Mouse (Mus musculus): ENCODE measurements around the gene Ccdc138. TPM values are rescaled to one million over a fixed set of nuclear protein-coding genes. Genes with fewer than 3 reads are reported as not detected.
"Not testable (repeated sequence)": the region's sequence is repeated elsewhere in the genome, so short reads cannot be mapped to it uniquely, and the experiment has no call there.

Ccdc138 gene
- polyA plus RNA-seq, 1 experiment from 2014 or later, result 13.1 TPM

- H3K9me3 ChIP-seq (ENCODE audit: control insufficient read depth, low read length), result no peaks in the 10 kb centered on the region
- DNase-seq (ENCODE audit: low spot score, missing footprints) (no peak), ATAC-seq (ENCODE audit: low FRiP score) (no peak)
- peaks cover 16% of the 10 kb centered on the region for H3K36me3 ChIP-seq (ENCODE audit: control insufficient read depth, insufficient read depth, low read length)
- WGBS, result 84% methylated on average over 2 of the region's 2 CpGs
- H3K4me3 ChIP-seq (ENCODE audit: low read depth, low read length), result no peak overlapping the region
- H3K27ac ChIP-seq (ENCODE audit: low read depth, low read length), result no peak overlapping the region
- no peak overlapping the region for H3K9ac ChIP-seq (ENCODE audit: low read length)
- H3K4me1 ChIP-seq (ENCODE audit: control insufficient read depth, insufficient read depth, low read length), result peaks cover 4% of the 10 kb centered on the region; the same call in 1 of the 2 replicates
- H3K4me2 ChIP-seq, result no peak overlapping the region
- H3K27me3 ChIP-seq (ENCODE audit: control insufficient read depth, insufficient read depth, low read length), result no peaks in the 10 kb centered on the region
Observed at GRCm38 (mm10) chr10:58495637-58496036, 2.1 kb upstream of the Ccdc138 start.

GRCm38 (mm10) chr10:58496732-58497131 is 1.0 kb upstream of the Ccdc138 start:
- H3K36me3 ChIP-seq (ENCODE audit: control insufficient read depth, insufficient read depth, low read length), result peaks cover 6% of the 10 kb centered on the region; the same call in 1 of the 2 replicates
- DNase-seq (ENCODE audit: low spot score, missing footprints) (no peak), ATAC-seq (ENCODE audit: low FRiP score) (no peak)
- peaks cover 4% of the 10 kb centered on the region; the same call in 1 of the 2 replicates for H3K4me1 ChIP-seq (ENCODE audit: control insufficient read depth, insufficient read depth, low read length)
- no peak overlapping the region for H3K4me3 ChIP-seq (ENCODE audit: low read depth, low read length)
- no peak overlapping the region for H3K9ac ChIP-seq (ENCODE audit: low read length)
- H3K27ac ChIP-seq (ENCODE audit: low read depth, low read length), result no peak overlapping the region
- H3K4me2 ChIP-seq, result no peak overlapping the region
- H3K27me3 ChIP-seq (ENCODE audit: control insufficient read depth, insufficient read depth, low read length), result no peaks in the 10 kb centered on the region
- H3K9me3 ChIP-seq (ENCODE audit: control insufficient read depth, low read length), result no peaks in the 10 kb centered on the region

GRCm38 (mm10) chr10:58498516-58498915 is 768 bp downstream of the Ccdc138 start:
- DNase-seq (ENCODE audit: low spot score, missing footprints), result no peak
- WGBS, result 63% methylated on average over 2 of the region's 2 CpGs
- no peak for ATAC-seq (ENCODE audit: low FRiP score)

GRCm38 (mm10) chr10:58529358-58529757 is 31.6 kb downstream of the Ccdc138 start:
- Histone ChIP-seq H3K4me3 (ENCODE audit: low read depth, low read length) (no peak overlapping the region), H3K4me2 (no peak overlapping the region), H3K27ac (ENCODE audit: low read depth, low read length) (no peak overlapping the region), H3K36me3 (ENCODE audit: control insufficient read depth, insufficient read depth, low read length) (no peaks in the 10 kb centered on the region), H3K9ac (ENCODE audit: low read length) (no peak overlapping the region), H3K9me3 (ENCODE audit: control insufficient read depth, low read length) (no peaks in the 10 kb centered on the region), H3K27me3 (ENCODE audit: control insufficient read depth, insufficient read depth, low read length) (no peaks in the 10 kb centered on the region), H3K4me1 (ENCODE audit: control insufficient read depth, insufficient read depth, low read length) (no peaks in the 10 kb centered on the region)
- ATAC-seq (ENCODE audit: low FRiP score) (no peak), DNase-seq (ENCODE audit: low spot score, missing footprints) (no peak)
- WGBS, result 86% methylated on average over 1 of the region's 1 CpGs

More at GRCm38 (mm10) chr10:58498516-58498915, 768 bp downstream of the Ccdc138 start:
- H3K9me3 ChIP-seq (ENCODE audit: control insufficient read depth, low read length), result no peaks in the 10 kb centered on the region
- H3K4me1 ChIP-seq (ENCODE audit: control insufficient read depth, insufficient read depth, low read length), result peaks cover 4% of the 10 kb centered on the region; the same call in 1 of the 2 replicates
- peaks cover 3% of the 10 kb centered on the region; the same call in 1 of the 2 replicates for H3K36me3 ChIP-seq (ENCODE audit: control insufficient read depth, insufficient read depth, low read length)
- H3K4me3 ChIP-seq (ENCODE audit: low read depth, low read length), result peak overlapping the region; percentile 62
- H3K4me2 ChIP-seq, result peak overlapping the region; percentile 48
- H3K27ac ChIP-seq (ENCODE audit: low read depth, low read length), result no peak overlapping the region
- peak overlapping the region; percentile 68; the same call in 1 of the 2 replicates for H3K9ac ChIP-seq (ENCODE audit: low read length)
- no peaks in the 10 kb centered on the region for H3K27me3 ChIP-seq (ENCODE audit: control insufficient read depth, insufficient read depth, low read length)

GRCm38 (mm10) chr10:58530896-58531790 is 33.4 kb downstream of the Ccdc138 start:
- Histone ChIP-seq H3K9ac (ENCODE audit: low read length) (no peak overlapping the region), H3K36me3 (ENCODE audit: control insufficient read depth, insufficient read depth, low read length) (no peaks in the 10 kb centered on the region), H3K27me3 (ENCODE audit: control insufficient read depth, insufficient read depth, low read length) (no peaks in the 10 kb centered on the region), H3K27ac (ENCODE audit: low read depth, low read length) (no peak overlapping the region), H3K4me3 (ENCODE audit: low read depth, low read length) (no peak overlapping the region), H3K4me2 (no peak overlapping the region), H3K9me3 (ENCODE audit: control insufficient read depth, low read length) (no peaks in the 10 kb centered on the region), H3K4me1 (ENCODE audit: control insufficient read depth, insufficient read depth, low read length) (no peaks in the 10 kb centered on the region)
- DNase-seq (ENCODE audit: low spot score, missing footprints) (no peak), ATAC-seq (ENCODE audit: low FRiP score) (no peak)
- WGBS, result 81% methylated on average over 10 of the region's 10 CpGs

- no peak overlapping the region for H3K9ac ChIP-seq (ENCODE audit: low read length)
- 96% methylated on average over 2 of the region's 2 CpGs for WGBS
- no peak overlapping the region for H3K4me3 ChIP-seq (ENCODE audit: low read depth, low read length)
- DNase-seq (ENCODE audit: low spot score, missing footprints), result no peak
- H3K4me1 ChIP-seq (ENCODE audit: control insufficient read depth, insufficient read depth, low read length), result no peaks in the 10 kb centered on the region
- no peaks in the 10 kb centered on the region for H3K9me3 ChIP-seq (ENCODE audit: control insufficient read depth, low read length)
- no peak overlapping the region for H3K4me2 ChIP-seq
- H3K27ac ChIP-seq (ENCODE audit: low read depth, low read length), result no peak overlapping the region
- no peaks in the 10 kb centered on the region for H3K36me3 ChIP-seq (ENCODE audit: control insufficient read depth, insufficient read depth, low read length)
- ATAC-seq (ENCODE audit: low FRiP score), result no peak
- no peaks in the 10 kb centered on the region for H3K27me3 ChIP-seq (ENCODE audit: control insufficient read depth, insufficient read depth, low read length)
Observed at GRCm38 (mm10) chr10:58532177-58532576, 34.4 kb downstream of the Ccdc138 start.

- not testable (repeated sequence) for H3K4me2 ChIP-seq; H3K4me3 ChIP-seq (ENCODE audit: low read depth, low read length); DNase-seq (ENCODE audit: low spot score, missing footprints); H3K27me3 ChIP-seq (ENCODE audit: control insufficient read depth, insufficient read depth, low read length); ATAC-seq (ENCODE audit: low FRiP score); H3K9me3 ChIP-seq (ENCODE audit: control insufficient read depth, low read length); H3K4me1 ChIP-seq (ENCODE audit: control insufficient read depth, insufficient read depth, low read length); H3K27ac ChIP-seq (ENCODE audit: low read depth, low read length); H3K36me3 ChIP-seq (ENCODE audit: control insufficient read depth, insufficient read depth, low read length); H3K9ac ChIP-seq (ENCODE audit: low read length)
- WGBS, result 77% methylated on average over 5 of the region's 5 CpGs
Observed at GRCm38 (mm10) chr10:58536276-58536675, 38.5 kb downstream of the Ccdc138 start.

GRCm38 (mm10) chr10:58540613-58541012 is 42.9 kb downstream of the Ccdc138 start:
- 50% methylated on average over 13 of the region's 13 CpGs for WGBS
- Histone ChIP-seq H3K27ac (ENCODE audit: low read depth, low read length) (no peak overlapping the region), H3K4me1 (ENCODE audit: control insufficient read depth, insufficient read depth, low read length) (no peaks in the 10 kb centered on the region), H3K4me3 (ENCODE audit: low read depth, low read length) (no peak overlapping the region), H3K4me2 (no peak overlapping the region), H3K27me3 (ENCODE audit: control insufficient read depth, insufficient read depth, low read length) (no peaks in the 10 kb centered on the region), H3K36me3 (ENCODE audit: control insufficient read depth, insufficient read depth, low read length) (0 out of 2 replicates have a peak, but pooled peaks cover 3% of the 10 kb centered on the region), H3K9ac (ENCODE audit: low read length) (no peak overlapping the region), H3K9me3 (ENCODE audit: control insufficient read depth, low read length) (no peaks in the 10 kb centered on the region)
- DNase-seq (ENCODE audit: low spot score, missing footprints), result peak; percentile 85
- peak; percentile 69 for ATAC-seq (ENCODE audit: low FRiP score)

GRCm38 (mm10) chr10:58548739-58549138 is 51.0 kb downstream of the Ccdc138 start:
- H3K36me3 ChIP-seq (ENCODE audit: control insufficient read depth, insufficient read depth, low read length), result no peaks in the 10 kb centered on the region
- ATAC-seq (ENCODE audit: low FRiP score), result no peak
- H3K4me1 ChIP-seq (ENCODE audit: control insufficient read depth, insufficient read depth, low read length), result no peaks in the 10 kb centered on the region
- H3K9me3 ChIP-seq (ENCODE audit: control insufficient read depth, low read length), result no peaks in the 10 kb centered on the region
- DNase-seq (ENCODE audit: low spot score, missing footprints), result no peak
- H3K4me3 ChIP-seq (ENCODE audit: low read depth, low read length), result no peak overlapping the region
- no peak overlapping the region for H3K9ac ChIP-seq (ENCODE audit: low read length)
- no peak overlapping the region for H3K4me2 ChIP-seq
- H3K27me3 ChIP-seq (ENCODE audit: control insufficient read depth, insufficient read depth, low read length), result no peaks in the 10 kb centered on the region
- no peak overlapping the region for H3K27ac ChIP-seq (ENCODE audit: low read depth, low read length)
